Mouse (Mus musculus) layer of hippocampus, postnatal 25 days (tissue): ENCODE measurements around the gene Agap3. TPM values are rescaled to one million over a fixed set of nuclear protein-coding genes. Genes with fewer than 3 reads are reported as not detected.

ENCODE experiments used
- DNase-seq, 2 experiments: peaks; one replicate each; pipeline ENCODE4 v3.0.0; 2022; ENCODE audit warnings: mixed read lengths in 2 of 2, low spot score in 1 of 2; ENCODE audit errors: extremely low spot score in 1 of 2
- total RNA-seq, 2 experiments: library from RNA; stranded (reverse); gene quantifications; 2 replicates each; pipeline ENCODE4 v1.2.3; 2021

Agap3 gene
- total RNA-seq, 2 experiments from 2014 or later = 611 to 653 TPM

- DNase-seq = no peak
Measured at GRCm38 (mm10) chr5:24472884-24473619, 21.1 kb downstream of the Agap3 start.

- no peak for DNase-seq
Measured at GRCm38 (mm10) chr5:24474025-24474722, 22.2 kb downstream of the Agap3 start.

- peak; percentile 49 to 60 for DNase-seq
Measured at GRCm38 (mm10) chr5:24474723-24475261, 22.8 kb downstream of the Agap3 start.

DNA sequence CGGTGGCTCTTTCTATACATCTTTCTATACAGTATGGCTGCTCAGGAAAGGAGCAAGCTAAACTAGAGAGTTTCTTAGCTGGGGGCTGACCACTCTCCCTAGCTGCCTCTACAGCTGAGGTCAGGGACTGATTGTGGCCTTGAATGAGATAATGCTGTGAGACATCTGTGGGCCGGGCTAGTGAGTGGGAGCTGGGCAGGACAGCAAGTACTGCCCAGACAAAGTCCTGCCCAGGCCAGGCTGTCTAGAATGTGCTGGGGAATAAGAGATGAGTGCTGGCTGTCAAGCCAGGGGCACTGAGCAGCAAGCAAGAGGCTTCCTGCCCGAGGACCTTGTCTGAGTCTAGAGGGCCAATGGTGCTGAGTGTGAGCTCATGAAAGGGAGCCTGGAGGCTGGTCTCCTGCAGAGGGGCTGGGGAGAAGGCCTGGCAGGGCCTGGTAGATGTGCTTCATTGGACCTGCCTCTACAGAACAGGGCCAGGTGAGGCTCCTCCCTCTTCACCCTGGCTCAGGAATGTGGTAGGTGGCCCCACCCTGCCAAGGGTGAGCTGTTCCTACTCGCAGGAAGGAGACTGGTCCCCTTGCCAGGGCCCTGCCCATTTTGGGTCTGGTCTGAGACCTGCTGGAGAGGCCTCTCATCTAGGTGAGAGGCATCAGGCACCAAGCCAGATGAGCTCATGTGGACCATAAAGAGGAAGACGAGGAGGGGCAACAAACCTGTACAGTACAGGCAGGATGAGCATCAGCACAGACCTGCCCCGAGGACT, 23.7 kb downstream of the Agap3 start:
- no peak for DNase-seq

GRCm38 (mm10) chr5:24477909-24478308, 25.9 kb downstream of the Agap3 start:
- DNase-seq = no peak

- DNase-seq = peak; percentile 51 to 77
Measured at GRCm38 (mm10) chr5:24481647-24482046, 29.7 kb downstream of the Agap3 start.

DNA sequence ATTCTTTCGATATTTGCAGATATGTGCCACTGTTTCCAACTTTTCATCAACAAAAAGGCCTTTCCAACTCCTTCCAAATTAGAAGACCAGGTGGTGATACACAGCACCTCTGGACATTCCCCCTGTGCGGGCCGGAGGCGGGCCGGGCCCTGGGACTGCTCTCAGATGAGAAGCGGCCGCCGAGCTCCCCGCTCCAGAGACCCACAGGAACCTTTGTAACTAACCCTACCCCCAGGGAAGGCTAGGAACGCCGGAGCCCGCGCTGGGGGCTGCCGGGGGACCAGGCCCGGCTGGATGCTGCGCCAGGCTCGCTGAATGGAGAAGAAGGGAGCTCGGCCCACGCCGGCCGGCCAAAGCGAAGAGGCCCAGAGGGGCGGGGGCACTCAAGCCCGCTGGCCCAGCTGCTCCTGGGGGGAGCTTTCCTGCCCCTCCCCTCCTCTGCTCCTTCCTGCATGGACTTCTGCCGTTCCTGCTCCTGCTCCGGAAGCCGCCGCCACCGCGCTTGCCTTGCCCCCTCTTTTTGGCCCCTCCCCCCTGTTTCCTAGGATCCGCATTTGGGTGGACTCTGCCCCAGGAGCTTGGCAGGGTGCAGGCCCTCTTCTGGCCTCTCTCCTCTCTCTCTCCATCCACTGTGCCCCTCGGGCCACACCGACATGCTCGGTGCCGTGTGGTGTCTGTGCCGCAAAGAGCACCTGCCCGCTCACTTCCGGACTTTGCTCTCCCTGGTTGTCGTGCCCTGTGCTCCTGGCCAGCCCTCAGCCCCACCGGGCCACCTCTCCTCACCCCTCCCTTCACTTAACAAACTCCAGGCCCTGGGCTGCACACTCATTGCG, 30.5 kb downstream of the Agap3 start:
- no peak for DNase-seq

DNA sequence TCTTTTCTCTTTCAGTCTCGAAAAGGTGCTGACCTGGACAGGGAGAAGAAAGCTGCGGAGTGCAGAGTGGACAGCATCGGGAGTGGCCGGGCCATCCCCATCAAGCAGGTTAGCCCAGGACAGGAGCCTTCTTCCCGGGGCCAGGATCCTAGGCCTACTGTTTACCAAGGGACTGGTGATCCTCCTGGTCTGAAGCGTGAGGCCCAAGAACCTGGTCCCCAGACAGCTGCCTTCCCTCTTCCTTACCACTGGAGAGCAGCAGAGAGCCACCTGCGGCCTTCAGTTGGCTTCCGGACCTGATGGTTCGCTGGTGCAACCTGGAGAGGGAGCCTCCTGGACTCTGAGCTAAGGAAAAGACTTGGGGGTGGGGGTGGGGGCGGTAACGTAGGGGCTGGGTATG, 31.3 kb downstream of the Agap3 start:
- DNase-seq = peak in 1 of 2 experiments; percentile 36

DNA sequence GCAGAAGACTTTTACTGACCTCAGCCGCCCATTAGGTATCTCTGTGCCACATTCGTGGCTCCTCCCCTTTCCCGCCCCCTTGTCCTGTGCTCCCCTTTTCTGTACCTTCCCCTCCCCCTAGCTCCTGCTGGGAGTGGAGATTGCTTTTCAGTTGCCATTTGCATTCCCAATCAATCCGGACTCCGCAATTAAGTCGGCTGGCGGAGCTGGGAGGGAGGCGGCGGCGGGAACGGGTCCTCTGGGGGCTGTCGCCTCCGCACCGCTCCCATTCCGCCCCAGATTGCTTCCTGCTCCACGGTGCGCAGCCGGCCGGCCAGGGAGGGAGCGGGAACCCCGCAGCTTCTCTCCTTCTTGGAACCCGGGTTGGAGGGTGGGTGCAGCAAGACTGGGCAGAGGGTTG, 33.0 kb downstream of the Agap3 start:
- no peak for DNase-seq

GRCm38 (mm10) chr5:24486097-24486496, 34.1 kb downstream of the Agap3 start:
- peak; percentile 88 to 98 for DNase-seq

- DNase-seq = no peak
Measured at GRCm38 (mm10) chr5:24486738-24487137, 34.8 kb downstream of the Agap3 start.

GRCm38 (mm10) chr5:24490413-24490920, 38.5 kb downstream of the Agap3 start:
- no peak for DNase-seq

DNA sequence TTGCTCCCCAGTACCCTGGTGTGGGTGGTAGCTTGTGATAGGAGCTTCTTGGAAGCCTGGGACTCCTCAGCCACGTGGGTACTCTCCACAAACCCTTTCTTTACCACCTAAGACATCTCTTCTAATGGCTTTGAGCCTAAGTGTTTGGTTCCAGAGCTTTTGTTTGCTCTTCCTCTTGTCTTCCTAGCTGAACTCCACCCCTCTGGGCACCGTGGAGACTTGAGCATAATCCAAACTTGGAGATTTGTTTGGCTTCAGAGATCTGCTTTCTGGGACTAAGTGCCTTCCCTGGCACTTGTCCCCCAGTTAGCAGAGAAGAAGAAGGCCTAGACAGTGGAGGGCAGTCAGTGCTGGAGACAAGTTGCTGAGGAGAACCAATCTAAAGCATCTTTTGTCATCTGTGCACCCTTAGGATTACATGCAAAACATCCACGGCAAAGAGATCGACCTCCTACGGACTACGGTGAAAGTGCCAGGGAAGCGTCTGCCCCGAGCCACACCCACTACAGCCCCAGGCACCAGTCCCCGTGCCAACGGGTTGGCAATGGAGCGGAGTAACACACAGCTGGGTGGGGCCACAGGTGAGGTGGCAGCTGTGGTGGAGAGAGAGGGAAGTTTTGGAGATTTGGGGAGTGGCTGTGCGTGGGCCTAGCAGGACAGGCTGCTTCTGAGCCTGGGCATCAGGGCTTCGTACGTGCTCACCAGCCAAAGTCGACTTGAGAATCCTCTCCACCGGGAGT, 40.7 kb downstream of the Agap3 start:
- DNase-seq = no peak

DNA sequence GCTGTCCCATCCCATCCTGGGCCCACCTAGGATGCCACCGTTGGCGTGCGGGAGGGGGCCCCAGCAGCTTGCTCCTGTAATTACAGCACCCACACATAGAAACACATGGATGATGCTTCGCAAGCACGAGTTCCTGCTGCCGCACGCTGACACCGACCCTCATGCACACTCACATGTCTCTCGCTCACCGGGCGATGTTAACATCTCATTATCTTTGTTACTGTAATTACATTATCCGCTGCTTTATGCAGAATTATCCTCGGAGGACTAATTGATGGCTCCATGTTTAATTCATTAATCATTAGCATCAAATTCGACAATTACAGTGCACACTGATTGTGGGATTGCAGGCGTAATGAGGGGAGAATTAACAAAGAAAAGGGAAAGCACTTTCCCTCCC, 43.0 kb downstream of the Agap3 start:
- DNase-seq = no peak

DNA sequence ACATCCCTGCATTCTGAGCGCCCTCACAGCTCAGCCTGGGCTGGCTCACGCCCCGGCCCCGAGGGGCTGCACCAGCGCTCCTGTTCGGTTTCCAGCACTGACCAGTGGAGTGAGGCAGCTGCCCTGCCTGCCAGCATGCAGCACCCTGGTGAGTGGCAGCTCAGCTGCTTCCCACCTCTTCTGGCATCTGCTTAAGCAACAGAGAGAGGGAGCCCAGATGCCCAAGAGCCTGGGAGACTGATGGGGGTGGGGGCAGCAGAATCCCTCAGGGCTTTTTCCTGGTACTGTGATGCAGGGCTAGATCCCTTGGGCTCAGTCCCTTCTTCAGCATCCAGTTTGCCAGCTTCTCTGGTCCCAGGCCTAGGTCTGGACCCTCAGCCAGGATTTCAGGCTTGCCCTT, 44.8 kb downstream of the Agap3 start:
- no peak for DNase-seq

DNA sequence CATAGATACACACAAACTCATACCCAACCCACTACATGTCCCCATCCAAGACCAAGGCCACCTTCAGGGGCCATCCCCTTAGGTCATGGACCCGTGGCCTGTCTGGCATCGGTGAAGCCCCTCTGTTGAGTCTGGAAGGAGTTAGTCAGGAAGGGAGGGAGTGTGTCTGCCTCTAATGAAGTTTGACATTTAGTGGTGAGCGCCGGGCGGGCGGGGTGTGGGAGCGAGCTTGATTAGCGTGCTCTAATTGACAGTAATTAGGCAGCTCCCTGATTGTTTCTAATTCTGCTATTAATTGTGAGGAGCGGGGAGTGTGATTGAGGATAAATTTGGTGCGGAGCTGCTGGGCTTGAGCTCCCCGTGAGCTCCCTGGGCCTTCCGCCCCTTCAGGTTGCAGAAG, 45.5 kb downstream of the Agap3 start:
- DNase-seq = no peak

- no peak for DNase-seq
Measured at GRCm38 (mm10) chr5:24499113-24499512, 47.1 kb downstream of the Agap3 start.

GRCm38 (mm10) chr5:24500851-24501250, 48.9 kb downstream of the Agap3 start:
- peak in 1 of 2 experiments; percentile 8 for DNase-seq

- DNase-seq = no peak
Measured at GRCm38 (mm10) chr5:24502786-24503185, 50.8 kb downstream of the Agap3 start.
